Mouse (Mus musculus) MEL (cell line): ENCODE measurements around the gene Gm5431.

Experiments
- CHD2 ChIP-seq: IDR thresholded peaks from 2 replicates; pipeline ENCODE4 v1.6.1; 2011; ENCODE audit warnings: low read length, improper control_type of control experiment
- CTCF ChIP-seq, 3 experiments: IDR thresholded peaks in 2 of 3; conservative IDR thresholded peaks in 1 of 3; 2 replicates each; pipeline ENCODE4 v1.5.1; 2011 to 2012; ENCODE audit warnings: low read length in 3 of 3, low read depth in 2 of 3, mild to moderate bottlenecking in 2 of 3, improper control_type of control experiment in 1 of 3, inconsistent platforms in 1 of 3, mixed read lengths in 1 of 3, moderate library complexity in 1 of 3; ENCODE audit not compliant: control insufficient read depth in 1 of 3, insufficient read depth in 1 of 3, poor library complexity in 1 of 3, severe bottlenecking in 1 of 3
- EP300 ChIP-seq, 2 experiments: IDR thresholded peaks; 2 replicates each; pipeline ENCODE4 v1.6.1; 2011; ENCODE audit warnings: improper control_type of control experiment in 2 of 2, low read length in 2 of 2, low read depth in 1 of 2, mild to moderate bottlenecking in 1 of 2
- ETS1 ChIP-seq: IDR thresholded peaks from 2 replicates; pipeline ENCODE4 v1.6.1; 2012; ENCODE audit warnings: low read depth, mild to moderate bottlenecking, inconsistent platforms, low read length, improper control_type of control experiment, moderate library complexity
- GATA1 ChIP-seq: IDR thresholded peaks from 2 replicates; pipeline ENCODE4 v1.6.1; 2011; ENCODE audit warnings: low read depth, low read length, improper control_type of control experiment
- JUND ChIP-seq: IDR thresholded peaks from 2 replicates; pipeline ENCODE4 v1.6.1; 2011; ENCODE audit warnings: low read depth, mild to moderate bottlenecking, improper control_type of control experiment, low read length
- POLR2A ChIP-seq, 2 experiments: IDR thresholded peaks; 2 replicates each; pipeline ENCODE4 v1.6.1; 2011 to 2012; ENCODE audit warnings: low read length in 2 of 2, mild to moderate bottlenecking in 2 of 2, control low read depth in 1 of 2, improper control_type of control experiment in 1 of 2, low read depth in 1 of 2, moderate library complexity in 1 of 2; ENCODE audit not compliant: control insufficient read depth in 1 of 2, insufficient read depth in 1 of 2, poor library complexity in 1 of 2
- TAL1 ChIP-seq: IDR thresholded peaks from 2 replicates; pipeline ENCODE4 v1.6.1; 2012; ENCODE audit warnings: mild to moderate bottlenecking, inconsistent platforms, low read length, moderate library complexity, mixed read lengths
- TCF12 ChIP-seq: IDR thresholded peaks from 2 replicates; pipeline ENCODE4 v1.6.1; 2014; ENCODE audit warnings: low read depth, mild to moderate bottlenecking, inconsistent platforms, low read length, improper control_type of control experiment, moderate library complexity

- TF ChIP-seq ETS1 = no peak
- no peak for TF ChIP-seq POLR2A (IDR thresholded peaks at IDR 0.05; ENCODE audit: control insufficient read depth in 1 of 2, insufficient read depth in 1 of 2, low read depth in 1 of 2, low read length in 2 of 2, poor library complexity in 1 of 2)
- no peak for TF ChIP-seq TAL1
- TF ChIP-seq JUND = no peak
- no peak for TF ChIP-seq EP300 (IDR thresholded peaks at IDR 0.05; ENCODE audit: low read depth in 1 of 2, low read length in 2 of 2)
- TF ChIP-seq CTCF (IDR thresholded peaks at IDR 0.05 in 2 of 3, conservative IDR thresholded peaks at IDR 0.05 in 1 of 3; ENCODE audit: control insufficient read depth in 1 of 3, insufficient read depth in 1 of 3, low read depth in 2 of 3, low read length in 3 of 3, poor library complexity in 1 of 3, severe bottlenecking in 1 of 3) = no peak
- no peak for TF ChIP-seq CHD2
- no peak for TF ChIP-seq TCF12
- TF ChIP-seq GATA1 = no peak
Measured at GRCm38 (mm10) chr11:48852624-48853473, 49.2 kb downstream of the Gm5431 start.
